Mouse (Mus musculus): ENCODE measurements around the gene Fggy. TPM values are rescaled to one million over a fixed set of nuclear protein-coding genes. Genes with fewer than 3 reads are reported as not detected.

Fggy gene
- total and polyA plus RNA-seq, 2 experiments from 2014 or later: 2.7 to 3.9 TPM

- H3K36me3 ChIP-seq (replicated peaks; ENCODE audit: control insufficient read depth, insufficient read depth, low read length): no peaks in the 10 kb centered on the region
- no peak overlapping the region for H3K9ac ChIP-seq (replicated peaks; ENCODE audit: low read depth, low read length)
- H3K4me2 ChIP-seq (ENCODE audit: low read depth, low read length): no peak overlapping the region
- no peak for TF ChIP-seq EP300 (IDR thresholded peaks at IDR 0.05; ENCODE audit: low read depth)
- no peak for TF ChIP-seq CTCF (IDR thresholded peaks at IDR 0.05; ENCODE audit: low read depth)
- H3K27me3 ChIP-seq (ENCODE audit: control insufficient read depth, insufficient read depth, low read length): no peaks in the 10 kb centered on the region
- no peak overlapping the region for H3K27ac ChIP-seq (ENCODE audit: low read depth)
- DNase-seq (ENCODE audit: low spot score) (no peak), ATAC-seq (ENCODE audit: insufficient read depth, low read depth) (no peak)
- H3K9me3 ChIP-seq (replicated peaks; ENCODE audit: control insufficient read depth, low read length): no peaks in the 10 kb centered on the region
- H3K4me3 ChIP-seq (ENCODE audit: low read depth, low read length): no peak overlapping the region
- H3K4me1 ChIP-seq (ENCODE audit: control insufficient read depth, insufficient read depth): no peaks in the 10 kb centered on the region
- 53% methylated on average over 1 of the region's 1 CpGs for WGBS
Measured at GRCm38 (mm10) chr4:95900815-95901214, 343.5 kb downstream of the Fggy start.

GRCm38 (mm10) chr4:95906141-95906540, 348.8 kb downstream of the Fggy start:
- ATAC-seq (ENCODE audit: insufficient read depth, low read depth) (no peak), DNase-seq (ENCODE audit: low spot score) (no peak)
- Histone ChIP-seq H3K4me1 (ENCODE audit: control insufficient read depth, insufficient read depth) (no peaks in the 10 kb centered on the region), H3K4me3 (ENCODE audit: low read depth, low read length) (no peak overlapping the region), H3K27ac (ENCODE audit: low read depth) (no peak overlapping the region), H3K9ac (replicated peaks; ENCODE audit: low read depth, low read length) (no peak overlapping the region), H3K9me3 (replicated peaks; ENCODE audit: control insufficient read depth, low read length) (no peaks in the 10 kb centered on the region), H3K4me2 (ENCODE audit: low read depth, low read length) (no peak overlapping the region), H3K27me3 (ENCODE audit: control insufficient read depth, insufficient read depth, low read length) (no peaks in the 10 kb centered on the region), H3K36me3 (replicated peaks; ENCODE audit: control insufficient read depth, insufficient read depth, low read length) (no peaks in the 10 kb centered on the region)
- no peak for TF ChIP-seq CTCF (IDR thresholded peaks at IDR 0.05; ENCODE audit: low read depth)
- no peak for TF ChIP-seq EP300 (IDR thresholded peaks at IDR 0.05; ENCODE audit: low read depth)

- no peak for DNase-seq (ENCODE audit: low spot score)
- Histone ChIP-seq H3K4me3 (ENCODE audit: low read depth, low read length) (no peak overlapping the region), H3K27me3 (ENCODE audit: control insufficient read depth, insufficient read depth, low read length) (no peaks in the 10 kb centered on the region), H3K4me1 (ENCODE audit: control insufficient read depth, insufficient read depth) (no peaks in the 10 kb centered on the region), H3K9me3 (replicated peaks; ENCODE audit: control insufficient read depth, low read length) (no peaks in the 10 kb centered on the region), H3K27ac (ENCODE audit: low read depth) (no peak overlapping the region), H3K4me2 (ENCODE audit: low read depth, low read length) (no peak overlapping the region), H3K36me3 (replicated peaks; ENCODE audit: control insufficient read depth, insufficient read depth, low read length) (no peaks in the 10 kb centered on the region), H3K9ac (replicated peaks; ENCODE audit: low read depth, low read length) (no peak overlapping the region)
- no peak for ATAC-seq (ENCODE audit: insufficient read depth, low read depth)
- WGBS: 76% methylated on average over 2 of the region's 2 CpGs
- TF ChIP-seq CTCF (IDR thresholded peaks at IDR 0.05; ENCODE audit: low read depth) (no peak), EP300 (IDR thresholded peaks at IDR 0.05; ENCODE audit: low read depth) (no peak)
Measured at GRCm38 (mm10) chr4:95909689-95910654, 352.7 kb downstream of the Fggy start.

- 71% methylated on average over 1 of the region's 1 CpGs for WGBS
- Histone ChIP-seq H3K36me3 (replicated peaks; ENCODE audit: control insufficient read depth, insufficient read depth, low read length) (no peaks in the 10 kb centered on the region), H3K4me2 (ENCODE audit: low read depth, low read length) (no peak overlapping the region), H3K4me3 (ENCODE audit: low read depth, low read length) (no peak overlapping the region), H3K9ac (replicated peaks; ENCODE audit: low read depth, low read length) (no peak overlapping the region), H3K27me3 (ENCODE audit: control insufficient read depth, insufficient read depth, low read length) (no peaks in the 10 kb centered on the region), H3K4me1 (ENCODE audit: control insufficient read depth, insufficient read depth) (no peaks in the 10 kb centered on the region), H3K9me3 (replicated peaks; ENCODE audit: control insufficient read depth, low read length) (no peaks in the 10 kb centered on the region), H3K27ac (ENCODE audit: low read depth) (no peak overlapping the region)
- TF ChIP-seq CTCF (IDR thresholded peaks at IDR 0.05; ENCODE audit: low read depth): no peak
- TF ChIP-seq EP300 (IDR thresholded peaks at IDR 0.05; ENCODE audit: low read depth): no peak
- no peak for DNase-seq (ENCODE audit: low spot score)
- no peak for ATAC-seq (ENCODE audit: insufficient read depth, low read depth)
Measured at GRCm38 (mm10) chr4:95913026-95913425, 355.7 kb downstream of the Fggy start.

- Histone ChIP-seq H3K27me3 (ENCODE audit: control insufficient read depth, insufficient read depth, low read length) (no peaks in the 10 kb centered on the region), H3K4me3 (ENCODE audit: low read depth, low read length) (no peak overlapping the region), H3K27ac (ENCODE audit: low read depth) (no peak overlapping the region), H3K4me1 (ENCODE audit: control insufficient read depth, insufficient read depth) (no peaks in the 10 kb centered on the region), H3K4me2 (ENCODE audit: low read depth, low read length) (no peak overlapping the region), H3K9ac (replicated peaks; ENCODE audit: low read depth, low read length) (no peak overlapping the region), H3K36me3 (replicated peaks; ENCODE audit: control insufficient read depth, insufficient read depth, low read length) (no peaks in the 10 kb centered on the region), H3K9me3 (replicated peaks; ENCODE audit: control insufficient read depth, low read length) (no peaks in the 10 kb centered on the region)
- DNase-seq (ENCODE audit: low spot score) (no peak), ATAC-seq (ENCODE audit: insufficient read depth, low read depth) (no peak)
- 62% methylated on average over 8 of the region's 8 CpGs for WGBS
- TF ChIP-seq EP300 (IDR thresholded peaks at IDR 0.05; ENCODE audit: low read depth) (no peak), CTCF (IDR thresholded peaks at IDR 0.05; ENCODE audit: low read depth) (no peak)
Measured at GRCm38 (mm10) chr4:95915628-95916579, 358.6 kb downstream of the Fggy start.
